Mouse (Mus musculus) forebrain, embryonic 10.5 days (tissue): Measurements from ENCODE around the gene Gmeb1. TPM values are rescaled to one million over a fixed set of nuclear protein-coding genes. Genes with fewer than 3 reads are reported as not detected.
"Not testable (repeated sequence)": the region's sequence is repeated elsewhere in the genome, so short reads cannot be mapped to it uniquely, and the experiment has no call there.

Source experiments
- DNase-seq: peaks from one replicate; pipeline ENCODE4 v3.0.0-alpha.2; 2017; ENCODE audit warnings: low spot score; ENCODE audit errors: extremely low spot score
- H3K27ac ChIP-seq: fragments of 300-500 bp; sonication (generic); 2 replicates; pipeline ENCODE4 v1.5.1; 2016; ENCODE audit warnings: mild to moderate bottlenecking
- H3K27me3 ChIP-seq: fragments of 300-500 bp; sonication (generic); 2 replicates; pipeline ENCODE4 v1.6.1; 2016; ENCODE audit warnings: mild to moderate bottlenecking; ENCODE audit not compliant: poor library complexity, severe bottlenecking
- H3K36me3 ChIP-seq: fragments of 300-500 bp; sonication (generic); replicated peaks from 2 replicates; pipeline ENCODE4 v1.6.1; 2016; ENCODE audit warnings: mild to moderate bottlenecking, moderate library complexity
- H3K4me1 ChIP-seq: fragments of 300-500 bp; sonication (generic); 2 replicates; pipeline ENCODE4 v1.6.1; 2016
- H3K4me3 ChIP-seq: fragments of 300-500 bp; sonication (generic); 2 replicates; pipeline ENCODE4 v1.5.1; 2016; ENCODE audit warnings: mild to moderate bottlenecking, moderate library complexity
- H3K9me3 ChIP-seq: fragments of 300-500 bp; sonication (generic); 2 replicates; pipeline ENCODE4 v1.6.1; 2016; ENCODE audit warnings: mild to moderate bottlenecking, moderate library complexity
- WGBS: fragments of 180-500 bp; shearing (Covaris S2); methylation state at CpG from one replicate; pipeline ENCODE4 v1.1.7; 2016; 5-methylcytosine and 5-hydroxymethylcytosine counted together
- polyA plus RNA-seq: library from polyadenylated mRNA; unstranded; fragments of >200 nt; fragmentation: Nextera tagmentation; extraction: Ambion mirVana; gene quantifications from 2 replicates; pipeline ENCODE4 v1.2.1, GENCODE M21; 2016

The Gmeb1 gene
- polyA plus RNA-seq = 45.4 and 50.6 TPM in 2 replicates

GRCm38 (mm10) chr4:132261514-132262357 lies at the start of gene Gmeb1:
Gene Gmeb1, minus strand, starts transcription at chr4:132261602.
- Histone ChIP-seq H3K4me3 (peak within 1 kb of the TSS; percentile 92), H3K36me3 (peaks cover 12% of the 10 kb centered on the region), H3K4me1 (peaks cover 27% of the 10 kb centered on the region), H3K9me3 (no peaks in the 10 kb centered on the region), H3K27me3 (no peaks in the 10 kb centered on the region), H3K27ac (peak within 1 kb of the TSS; percentile 99)
- peak; percentile 75 for DNase-seq
- 18% methylated on average over 41 of the region's 49 CpGs for WGBS

DNA sequence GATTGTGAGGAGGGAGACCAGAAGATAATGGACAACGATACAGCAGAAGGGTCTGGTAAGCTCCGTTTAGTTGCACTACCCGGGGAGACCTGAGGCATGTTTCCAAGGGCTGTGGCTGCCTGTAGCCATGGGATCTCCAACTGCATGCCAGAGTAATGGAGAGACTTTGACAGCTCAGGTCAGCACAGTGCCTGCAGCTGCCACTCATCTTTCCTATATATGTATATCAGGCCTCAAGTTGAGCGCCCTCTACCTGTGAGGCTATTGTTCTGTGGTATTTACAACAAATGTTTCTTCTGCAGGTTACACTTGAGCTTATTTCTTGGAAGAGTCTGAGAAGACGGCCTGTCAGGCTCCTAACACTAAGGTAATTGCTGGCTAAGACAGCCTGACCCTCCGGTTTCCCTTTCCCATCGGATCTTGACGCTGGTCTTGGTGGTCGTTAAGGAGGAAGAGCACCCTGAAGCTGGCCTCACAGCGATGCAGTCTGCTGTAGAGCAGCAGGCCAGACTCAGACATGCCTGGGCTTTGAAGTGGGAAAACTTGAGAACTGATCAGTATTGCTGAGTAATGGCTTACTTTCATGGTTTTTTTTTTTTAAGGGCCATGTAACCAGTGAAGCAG lies 48.6 kb upstream of the Gmeb1 start:
- H3K36me3 ChIP-seq = peaks cover 59% of the 10 kb centered on the region
- H3K27ac ChIP-seq = peak overlapping the region; percentile 95
- H3K9me3 ChIP-seq = no peaks in the 10 kb centered on the region
- no peaks in the 10 kb centered on the region for H3K27me3 ChIP-seq
- DNase-seq = peak; percentile 39
- peak overlapping the region; percentile 89 for H3K4me3 ChIP-seq
- peaks cover 15% of the 10 kb centered on the region for H3K4me1 ChIP-seq
- WGBS = 39% methylated on average over 10 of the region's 10 CpGs

GRCm38 (mm10) chr4:132309140-132309848 lies 47.9 kb upstream of the Gmeb1 start:
- Histone ChIP-seq H3K4me1 (peaks cover 15% of the 10 kb centered on the region), H3K36me3 (peaks cover 52% of the 10 kb centered on the region), H3K9me3 (no peaks in the 10 kb centered on the region), H3K27ac (peak overlapping the region; percentile 95), H3K27me3 (no peaks in the 10 kb centered on the region), H3K4me3 (peak overlapping the region; percentile 89)
- 1% methylated on average over 15 of the region's 15 CpGs for WGBS
- no peak for DNase-seq

DNA sequence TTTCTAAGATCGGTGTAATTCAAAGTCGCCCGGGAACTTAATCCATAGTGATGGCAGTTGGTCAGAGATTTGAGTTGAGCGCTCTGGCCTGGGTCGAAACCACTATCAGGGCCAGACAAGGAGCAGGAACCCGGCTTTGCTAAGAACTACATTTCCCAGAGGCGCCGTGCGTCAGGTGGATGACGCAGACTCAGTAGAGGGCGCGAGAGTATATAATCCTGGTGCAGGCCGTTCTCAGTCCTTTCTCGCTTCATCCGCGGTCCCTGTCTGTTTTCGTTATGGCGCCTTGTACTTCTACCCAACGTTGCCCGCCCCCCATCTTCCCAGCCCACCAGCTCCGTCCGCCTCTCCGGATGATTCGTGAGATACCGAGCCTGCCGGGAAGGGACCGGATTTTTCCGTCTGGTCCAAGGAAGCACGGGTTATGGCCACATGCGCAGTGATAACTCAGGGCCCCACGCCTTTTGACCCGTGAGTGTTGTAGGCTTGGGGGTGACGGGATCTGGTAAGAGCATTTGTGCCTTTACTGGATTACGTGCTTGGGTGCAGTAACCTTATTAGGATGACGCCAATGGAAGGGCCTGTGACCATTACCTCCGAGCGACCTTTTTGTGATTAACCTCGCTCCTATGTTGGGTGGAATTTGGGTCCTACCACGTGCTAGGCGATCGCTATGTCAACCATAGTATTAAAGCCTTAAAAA lies 47.2 kb upstream of the Gmeb1 start:
- peak; percentile 90 for DNase-seq
- Histone ChIP-seq H3K27ac (peak overlapping the region; percentile 95), H3K27me3 (no peaks in the 10 kb centered on the region), H3K4me1 (peaks cover 15% of the 10 kb centered on the region), H3K4me3 (peak overlapping the region; percentile 89), H3K9me3 (no peaks in the 10 kb centered on the region), H3K36me3 (peaks cover 45% of the 10 kb centered on the region)
- WGBS = 2% methylated on average over 41 of the region's 41 CpGs

- H3K36me3 ChIP-seq = peaks cover 19% of the 10 kb centered on the region
- no peak overlapping the region for H3K4me3 ChIP-seq
- H3K27me3 ChIP-seq = peaks cover 4% of the 10 kb centered on the region; the same call in 1 of the 2 replicates
- H3K4me1 ChIP-seq = peaks cover 30% of the 10 kb centered on the region
- no peak for DNase-seq
- no peak overlapping the region for H3K27ac ChIP-seq
- no peaks in the 10 kb centered on the region for H3K9me3 ChIP-seq
- 84% methylated on average over 6 of the region's 6 CpGs for WGBS
Measured at GRCm38 (mm10) chr4:132306004-132306403, 44.6 kb upstream of the Gmeb1 start.

DNA sequence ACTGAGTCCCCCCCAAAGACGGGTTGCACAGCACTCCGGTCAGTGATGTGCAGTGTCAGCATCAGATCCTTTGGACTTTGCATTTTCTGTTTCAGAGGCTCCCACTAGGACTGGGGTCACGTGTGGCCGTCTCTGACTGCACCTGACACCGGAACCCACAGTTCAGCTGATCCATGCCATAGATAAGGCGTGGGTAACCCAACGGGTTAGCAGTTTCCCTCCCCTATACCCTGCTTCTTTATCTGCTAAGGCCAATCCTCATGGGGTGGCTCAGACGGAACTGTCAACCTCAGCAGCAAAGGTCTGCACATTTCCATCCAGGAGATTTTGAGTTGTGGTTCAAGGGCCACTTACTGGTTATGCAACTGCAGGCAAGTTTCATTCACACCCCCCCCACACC lies 43.9 kb upstream of the Gmeb1 start:
- 87% methylated on average over 8 of the region's 8 CpGs for WGBS
- Histone ChIP-seq H3K27me3 (peaks cover 4% of the 10 kb centered on the region; the same call in 1 of the 2 replicates), H3K9me3 (no peaks in the 10 kb centered on the region), H3K36me3 (peaks cover 12% of the 10 kb centered on the region), H3K4me3 (no peak overlapping the region), H3K4me1 (peaks cover 26% of the 10 kb centered on the region), H3K27ac (no peak overlapping the region)
- no peak for DNase-seq

DNA sequence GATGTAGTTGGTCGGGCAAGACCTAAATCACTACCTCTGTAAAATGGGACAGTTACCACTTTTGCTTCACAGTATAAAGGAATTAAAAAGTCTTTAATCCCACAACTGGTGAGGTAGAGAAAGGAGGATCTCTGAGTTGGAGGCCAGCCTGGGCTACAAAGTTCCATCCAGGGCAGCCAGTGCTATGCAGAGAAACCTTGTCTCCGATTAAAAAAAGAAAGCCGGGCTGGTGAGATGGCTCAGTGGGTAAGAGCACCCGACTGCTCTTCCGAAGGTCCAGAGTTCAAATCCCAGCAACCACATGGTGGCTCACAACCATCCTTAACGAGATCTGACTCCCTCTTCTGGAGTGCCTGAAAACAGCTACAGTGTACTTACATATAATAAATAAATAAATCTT lies 42.1 kb upstream of the Gmeb1 start:
- H3K27ac ChIP-seq, DNase-seq: not testable (repeated sequence)
- 49% methylated on average over 6 of the region's 6 CpGs for WGBS

DNA sequence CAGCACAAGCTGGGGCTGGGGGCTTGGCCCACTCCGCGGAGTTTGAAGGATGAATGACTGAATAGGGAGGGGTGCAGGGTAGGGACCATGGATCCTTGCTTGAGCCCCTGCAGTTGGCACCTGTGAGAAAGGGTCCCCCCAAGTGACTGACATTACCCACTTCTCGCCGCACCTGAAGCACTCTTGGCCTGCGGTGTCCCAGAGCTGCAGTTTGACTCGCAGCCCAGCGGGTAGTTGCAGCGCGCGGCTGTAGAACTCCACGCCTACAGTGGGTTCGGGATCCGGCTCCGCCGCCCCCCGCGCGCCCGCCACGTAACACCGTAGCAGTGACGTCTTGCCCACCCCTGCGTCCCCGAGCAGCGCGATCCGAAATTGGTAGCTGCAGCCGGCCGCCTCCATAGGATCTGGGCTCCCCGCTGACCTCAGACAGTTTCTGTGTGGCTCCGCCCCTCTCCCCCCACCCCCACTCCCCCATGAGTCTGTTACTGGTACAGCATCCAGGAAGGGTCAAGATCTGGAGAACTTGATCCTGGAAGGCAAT lies 41.6 kb upstream of the Gmeb1 start, which contains the start of gene Rab42:
Gene Rab42, minus strand, starts transcription at position 447 of the 541 bp plus-strand sequence.
- peaks cover 15% of the 10 kb centered on the region for H3K4me1 ChIP-seq
- WGBS = 2% methylated on average over 31 of the region's 31 CpGs
- H3K36me3 ChIP-seq = no peaks in the 10 kb centered on the region
- peak within 1 kb of the TSS; percentile 58 for H3K4me3 ChIP-seq
- peaks cover 4% of the 10 kb centered on the region; the same call in 1 of the 2 replicates for H3K27me3 ChIP-seq
- DNase-seq = peak; percentile 67
- no peaks in the 10 kb centered on the region for H3K9me3 ChIP-seq
- peak within 1 kb of the TSS; percentile 68 for H3K27ac ChIP-seq

More for the DNA sequence above, 42.1 kb upstream of the Gmeb1 start:
- H3K4me3 ChIP-seq = peak overlapping the region; percentile 58
- H3K27me3 ChIP-seq, H3K9me3 ChIP-seq, H3K36me3 ChIP-seq: not testable (repeated sequence)
- H3K4me1 ChIP-seq = peaks cover 15% of the 10 kb centered on the region

GRCm38 (mm10) chr4:132301965-132302938 lies 40.9 kb upstream of the Gmeb1 start:
- 69% methylated on average over 16 of the region's 16 CpGs for WGBS
- no peaks in the 10 kb centered on the region for H3K36me3 ChIP-seq
- no peaks in the 10 kb centered on the region for H3K9me3 ChIP-seq
- DNase-seq = no peak
- H3K4me1 ChIP-seq = peaks cover 15% of the 10 kb centered on the region
- H3K4me3 ChIP-seq = peak overlapping the region; percentile 58
- H3K27ac ChIP-seq = peak overlapping the region; percentile 68
- H3K27me3 ChIP-seq = peaks cover 4% of the 10 kb centered on the region; the same call in 1 of the 2 replicates

- Histone ChIP-seq H3K36me3 (no peaks in the 10 kb centered on the region), H3K4me3 (no peak overlapping the region), H3K4me1 (peaks cover 15% of the 10 kb centered on the region), H3K27me3 (peaks cover 4% of the 10 kb centered on the region; the same call in 1 of the 2 replicates), H3K9me3 (no peaks in the 10 kb centered on the region), H3K27ac (no peak overlapping the region)
- WGBS = 89% methylated on average over 6 of the region's 6 CpGs
- no peak for DNase-seq
Measured at GRCm38 (mm10) chr4:132301486-132301885, 40.1 kb upstream of the Gmeb1 start.

DNA sequence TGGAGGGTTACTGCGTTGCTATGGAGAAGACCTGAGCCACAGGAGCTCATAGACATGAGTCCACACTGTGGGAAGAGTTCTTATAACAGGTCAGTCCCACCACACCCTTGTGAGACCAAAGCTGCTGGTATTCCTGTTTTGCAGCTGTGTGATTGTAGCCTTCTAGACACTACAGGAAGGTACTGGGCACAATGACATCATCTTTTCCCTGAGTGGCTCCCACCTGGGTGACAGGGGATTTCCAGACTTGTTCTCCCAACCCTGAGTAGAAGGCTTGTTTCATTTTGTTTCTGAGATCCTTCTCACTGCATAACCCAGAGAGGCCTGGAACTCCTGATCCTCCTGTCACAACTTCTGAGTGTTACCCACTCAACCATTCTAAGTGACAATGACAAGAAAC lies 38.4 kb upstream of the Gmeb1 start:
- DNase-seq = no peak
- H3K4me1 ChIP-seq = peaks cover 15% of the 10 kb centered on the region
- no peak overlapping the region for H3K4me3 ChIP-seq
- 91% methylated on average over 1 of the region's 1 CpGs for WGBS
- H3K27me3 ChIP-seq = peaks cover 4% of the 10 kb centered on the region; the same call in 1 of the 2 replicates
- H3K27ac ChIP-seq = no peak overlapping the region
- H3K36me3 ChIP-seq = 0 out of 2 replicates have a peak, but pooled peaks cover 1% of the 10 kb centered on the region
- H3K9me3 ChIP-seq = no peaks in the 10 kb centered on the region
